Mouse (Mus musculus): ENCODE data around the gene Aff4.
"Not testable (repeated sequence)": the region's sequence is repeated elsewhere in the genome, so short reads cannot be mapped to it uniquely, and the experiment has no call there.

GRCm38 (mm10) chr11:53319867-53320266 lies 30.8 kb upstream of the Aff4 start:
- not testable (repeated sequence) for TF ChIP-seq ZC3H11A (IDR thresholded peaks at IDR 0.05; ENCODE audit: borderline replicate concordance, low read depth, low read length); MAFK (IDR thresholded peaks at IDR 0.05; ENCODE audit: insufficient read depth, low read depth, low read length); HCFC1 (IDR thresholded peaks at IDR 0.05; ENCODE audit: borderline replicate concordance, insufficient read depth, low read length)
